Mouse (Mus musculus) cerebellum, adult 2 months (tissue): ENCODE measurements around the gene Sdc1.

Source experiments
- CTCF ChIP-seq: fragments of 200-500 bp; IDR thresholded peaks from 2 replicates; pipeline ENCODE4 v1.5.1; 2011; ENCODE audit warnings: low read depth, mild to moderate bottlenecking, control low read depth, low read length, moderate library complexity, borderline replicate concordance; ENCODE audit not compliant: insufficient read depth
- POLR2A ChIP-seq: fragments of 200-500 bp; IDR thresholded peaks from 2 replicates; pipeline ENCODE4 v1.6.1; 2011; ENCODE audit warnings: low read length, control low read depth, borderline replicate concordance; ENCODE audit not compliant: insufficient read depth

DNA sequence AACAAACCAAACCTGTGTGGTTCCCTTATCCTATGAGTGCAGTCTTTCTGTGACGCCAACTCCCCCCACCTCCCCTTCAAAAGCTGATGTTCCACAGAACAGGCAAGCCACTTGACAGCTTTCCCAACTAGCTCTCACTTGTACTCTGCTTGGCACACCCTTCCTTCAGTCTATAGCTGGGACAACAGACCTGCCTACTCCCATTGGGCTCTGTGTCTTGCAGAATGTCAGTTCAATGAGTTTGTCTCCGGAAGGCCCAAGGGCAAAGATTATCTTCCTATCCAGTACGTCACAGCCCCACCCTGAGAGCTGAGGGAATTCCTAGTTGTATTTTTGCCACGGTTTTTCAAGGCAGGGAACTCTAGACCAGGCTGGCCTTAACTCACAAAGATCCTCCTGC lies 12.0 kb upstream of the Sdc1 start:
- TF ChIP-seq POLR2A (no peak), CTCF (no peak)
